Mouse (Mus musculus) embryonic fibroblast, embryonic 13.5 days (primary cell): ENCODE results near the gene Pum1.

Experiments used
- CTCF ChIP-seq: IDR thresholded peaks from 2 replicates; pipeline ENCODE4 v1.5.1; 2011; ENCODE audit warnings: mild to moderate bottlenecking, control low read depth, low read length, moderate library complexity, borderline replicate concordance; ENCODE audit not compliant: insufficient read depth
- POLR2A ChIP-seq: IDR thresholded peaks from 2 replicates; pipeline ENCODE4 v1.6.1; 2011; ENCODE audit warnings: low read depth, mild to moderate bottlenecking, control low read depth, low read length, moderate library complexity

DNA sequence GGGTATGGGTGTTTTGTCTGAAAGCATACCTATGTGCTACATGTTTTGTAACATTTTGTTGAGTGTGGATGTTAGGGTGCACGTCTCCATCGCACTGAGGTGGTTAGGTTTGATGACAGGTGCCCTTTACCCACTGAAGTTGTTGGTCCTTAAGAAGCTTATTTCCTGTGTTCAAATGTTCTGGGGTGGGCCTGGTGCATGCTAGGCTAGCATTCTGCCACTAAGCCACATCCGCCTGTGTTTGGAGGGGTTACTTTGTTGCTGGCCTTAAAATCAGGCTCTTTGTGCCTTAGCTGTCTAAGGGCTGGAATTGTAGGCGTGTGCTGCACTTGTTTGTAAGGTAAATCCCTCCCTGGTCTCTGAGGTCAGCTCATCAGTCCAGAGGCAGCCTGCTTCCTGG lies 111.7 kb downstream of the Pum1 start:
- TF ChIP-seq POLR2A (no peak), CTCF (no peak)
